Mouse (Mus musculus): ENCODE measurements around the gene Tmbim1. TPM values are rescaled to one million over a fixed set of nuclear protein-coding genes. Genes with fewer than 3 reads are reported as not detected.
"Not testable (repeated sequence)": the region's sequence is repeated elsewhere in the genome, so short reads cannot be mapped to it uniquely, and the experiment has no call there.

Tmbim1 gene
- polyA plus RNA-seq, 1 experiment from 2014 or later: 58.8 TPM

DNA sequence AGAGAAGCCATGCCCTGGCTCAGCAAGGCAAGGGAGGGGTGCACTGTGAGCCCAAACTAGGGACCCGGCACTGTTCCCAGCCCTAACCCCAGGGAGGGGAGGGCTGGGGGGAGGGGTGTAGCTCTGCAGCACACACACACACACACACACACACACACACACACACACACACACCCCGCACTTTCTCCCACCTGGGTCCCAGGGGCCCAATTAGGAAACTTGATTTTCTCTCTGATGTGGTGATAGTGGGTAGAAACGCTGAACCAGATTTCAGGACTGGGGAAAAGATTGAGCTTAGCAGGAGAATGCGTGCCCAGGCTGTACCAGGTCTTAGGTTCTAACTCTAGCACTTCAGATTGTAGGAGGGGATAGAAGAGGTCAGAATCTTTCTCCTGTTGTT is 33.2 kb upstream of the Tmbim1 start:
- Histone ChIP-seq H3K27ac (no peak overlapping the region), H3K4me1 (peaks cover 23% of the 10 kb centered on the region; the same call in 1 of the 2 replicates), H3K9ac (no peak overlapping the region), H3K9me3 (no peaks in the 10 kb centered on the region), H3K4me3 (no peak overlapping the region), H3K27me3 (no peaks in the 10 kb centered on the region), H3K36me3 (no peaks in the 10 kb centered on the region), H3K4me2 (no peak overlapping the region)
- no peak for ATAC-seq (ENCODE audit: insufficient number of reproducible peaks, low FRiP score, low TSS enrichment, low read depth)
- 57% methylated on average over 3 of the region's 4 CpGs for WGBS

DNA sequence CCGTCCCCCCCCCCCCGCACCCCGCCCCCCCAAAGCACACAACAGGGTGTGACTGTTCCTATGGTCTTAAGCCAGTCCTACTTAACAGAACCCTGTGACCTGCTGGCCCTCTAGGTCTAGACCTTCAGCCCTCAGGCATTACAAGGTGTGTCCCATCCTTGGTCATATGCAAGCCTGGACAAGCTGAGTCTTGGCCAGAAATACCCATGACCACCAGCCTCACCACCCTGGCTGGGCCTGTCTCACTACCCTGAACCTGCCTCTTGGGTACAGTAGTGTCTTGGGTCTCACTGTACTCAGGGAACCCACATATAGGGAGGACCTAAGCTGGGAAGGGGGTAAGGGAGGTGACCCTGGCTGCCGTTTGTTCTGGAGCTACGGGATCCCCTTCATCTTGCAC is 32.6 kb upstream of the Tmbim1 start:
- no peak for ATAC-seq (ENCODE audit: insufficient number of reproducible peaks, low FRiP score, low TSS enrichment, low read depth)

DNA sequence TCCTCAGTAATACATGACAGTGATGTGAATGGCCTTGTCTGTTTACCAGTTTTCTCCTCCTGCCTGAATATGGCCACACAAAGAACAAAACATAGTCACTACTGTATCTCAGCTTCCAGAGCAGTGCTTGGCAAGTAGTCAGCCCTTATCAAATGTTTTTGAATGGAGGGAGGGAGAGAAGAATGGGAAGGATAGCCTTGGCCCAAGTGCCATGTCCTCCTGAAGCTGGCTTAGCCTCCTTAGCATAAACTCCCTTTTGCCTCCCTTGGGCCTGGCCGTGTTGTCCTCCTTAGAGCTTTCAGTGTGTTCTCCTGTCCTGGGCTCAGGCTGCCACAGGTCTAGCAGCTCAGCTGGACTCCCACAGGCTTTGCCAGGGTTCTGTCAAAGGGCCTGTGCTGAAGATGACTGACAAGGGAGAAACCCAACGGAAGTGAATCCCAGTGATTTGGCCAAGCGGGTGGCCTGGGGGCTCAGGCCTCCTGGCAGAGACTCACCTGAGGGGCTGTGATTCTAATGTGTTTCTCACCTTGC is 31.9 kb upstream of the Tmbim1 start:
- H3K9me3 ChIP-seq: no peaks in the 10 kb centered on the region
- H3K27me3 ChIP-seq: no peaks in the 10 kb centered on the region
- no peak for ATAC-seq (ENCODE audit: insufficient number of reproducible peaks, low FRiP score, low TSS enrichment, low read depth)
- peaks cover 31% of the 10 kb centered on the region for H3K4me1 ChIP-seq
- H3K4me2 ChIP-seq: no peak overlapping the region
- no peaks in the 10 kb centered on the region for H3K36me3 ChIP-seq
- no peak overlapping the region for H3K27ac ChIP-seq
- H3K4me3 ChIP-seq: no peak overlapping the region
- no peak overlapping the region for H3K9ac ChIP-seq
- 85% methylated on average over 3 of the region's 3 CpGs for WGBS

More for the DNA sequence above, 32.6 kb upstream of the Tmbim1 start:
- Histone ChIP-seq H3K9ac (no peak overlapping the region), H3K27ac (no peak overlapping the region), H3K9me3 (no peaks in the 10 kb centered on the region), H3K27me3 (no peaks in the 10 kb centered on the region), H3K4me2 (no peak overlapping the region), H3K4me1 (peaks cover 28% of the 10 kb centered on the region), H3K4me3 (no peak overlapping the region), H3K36me3 (no peaks in the 10 kb centered on the region)
- WGBS: 89% methylated on average over 5 of the region's 5 CpGs

DNA sequence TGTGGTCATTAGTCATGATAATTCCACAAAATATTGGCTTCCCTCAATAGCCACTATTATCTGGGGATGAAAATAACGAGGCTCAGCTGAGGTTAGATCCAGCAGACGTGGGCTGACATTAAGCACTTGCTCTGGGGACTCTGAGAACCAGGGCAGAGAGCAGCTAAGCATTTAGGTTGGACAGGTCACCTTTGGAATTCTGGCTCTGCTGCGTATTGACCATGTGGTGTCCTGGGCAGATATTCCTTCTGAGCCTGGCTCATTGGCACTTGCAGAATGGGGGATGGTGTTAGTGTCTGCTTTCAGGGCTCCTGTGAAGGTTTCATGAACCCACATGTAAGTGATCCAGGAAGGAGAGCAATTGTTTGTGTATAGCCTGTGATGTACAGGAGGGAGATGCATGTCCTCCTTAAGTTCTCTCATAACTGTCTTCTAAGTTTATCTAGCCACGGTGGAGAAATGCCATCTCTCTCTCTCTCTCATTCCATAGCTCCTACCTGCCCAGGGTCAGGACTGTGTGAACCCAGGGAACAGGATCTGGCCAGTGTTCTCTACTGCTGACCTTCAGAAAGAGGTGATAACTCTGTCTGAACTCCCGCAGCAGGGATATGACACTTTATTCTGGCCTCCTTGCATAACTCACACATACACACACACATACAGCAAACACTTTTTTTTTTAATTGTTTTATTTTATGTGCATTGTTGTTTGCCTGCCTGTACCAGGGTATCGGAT is 30.2 kb upstream of the Tmbim1 start:
- ATAC-seq (ENCODE audit: insufficient number of reproducible peaks, low FRiP score, low TSS enrichment, low read depth): no peak
- Histone ChIP-seq H3K4me2 (no peak overlapping the region), H3K27me3 (no peaks in the 10 kb centered on the region), H3K9ac (no peak overlapping the region), H3K4me1 (peaks cover 46% of the 10 kb centered on the region), H3K9me3 (no peaks in the 10 kb centered on the region), H3K4me3 (no peak overlapping the region), H3K27ac (no peak overlapping the region), H3K36me3 (no peaks in the 10 kb centered on the region)
- 82% methylated on average over 6 of the region's 6 CpGs for WGBS

DNA sequence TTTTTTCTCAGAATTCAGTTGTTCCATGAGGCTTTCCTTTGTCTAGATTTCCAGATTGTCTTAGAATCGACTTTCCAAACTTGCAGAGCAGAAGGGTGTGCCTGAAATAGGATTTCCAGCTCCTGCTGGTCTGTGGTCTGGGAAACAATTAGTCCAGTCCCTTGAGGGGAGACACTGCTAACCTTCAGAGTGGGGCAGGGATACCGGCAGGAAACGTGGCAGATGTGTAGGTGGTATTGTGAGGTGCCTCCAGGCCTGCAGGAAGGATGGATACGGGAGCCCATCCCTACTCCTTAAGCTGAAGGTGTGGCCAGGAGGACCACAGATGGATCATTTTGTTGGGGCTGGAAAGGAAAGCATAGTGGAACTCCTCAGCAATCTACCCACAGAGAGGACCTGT is 29.6 kb upstream of the Tmbim1 start:
- H3K27me3 ChIP-seq: no peaks in the 10 kb centered on the region
- no peak for ATAC-seq (ENCODE audit: insufficient number of reproducible peaks, low FRiP score, low TSS enrichment, low read depth)
- no peaks in the 10 kb centered on the region for H3K9me3 ChIP-seq
- no peak overlapping the region for H3K9ac ChIP-seq
- H3K36me3 ChIP-seq: no peaks in the 10 kb centered on the region
- H3K27ac ChIP-seq: no peak overlapping the region
- no peak overlapping the region for H3K4me2 ChIP-seq
- peaks cover 46% of the 10 kb centered on the region for H3K4me1 ChIP-seq
- WGBS: 42% methylated on average over 4 of the region's 4 CpGs
- H3K4me3 ChIP-seq: no peak overlapping the region

- no peak overlapping the region; the same call in 1 of the 2 replicates for H3K27ac ChIP-seq
- 68% methylated on average over 3 of the region's 3 CpGs for whole genome bisulfite sequencing
- H3K36me3 ChIP-seq: no peaks in the 10 kb centered on the region
- H3K27me3 ChIP-seq: no peaks in the 10 kb centered on the region
- no peaks in the 10 kb centered on the region for H3K9me3 ChIP-seq
- no peak overlapping the region for H3K9ac ChIP-seq
- H3K4me2 ChIP-seq: no peak overlapping the region
- no peak overlapping the region for H3K4me3 ChIP-seq
- peaks cover 46% of the 10 kb centered on the region for H3K4me1 ChIP-seq
- no peak for ATAC-seq (ENCODE audit: insufficient number of reproducible peaks, low FRiP score, low TSS enrichment, low read depth)
Observed at GRCm38 (mm10) chr1:74334607-74335006, 29.2 kb upstream of the Tmbim1 start.

DNA sequence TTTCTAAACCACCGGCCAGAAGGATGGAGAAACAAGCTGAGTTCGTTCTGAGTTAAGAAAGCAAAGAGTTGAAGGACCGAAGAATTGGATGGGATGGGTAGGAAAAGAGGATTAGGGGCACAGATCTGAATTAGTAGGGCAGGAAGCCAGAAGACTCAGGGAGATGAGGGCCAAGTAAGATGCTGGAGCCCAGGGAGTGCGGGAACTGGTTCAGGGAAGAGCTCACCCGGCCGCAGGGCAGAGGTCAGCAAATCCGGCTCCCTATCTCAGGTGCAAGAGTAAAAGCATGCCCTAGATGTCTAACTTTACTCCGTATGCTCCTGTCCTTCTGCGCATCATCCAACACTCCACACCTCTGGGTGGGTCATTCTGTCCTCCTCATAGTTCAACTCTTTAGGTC is 27.5 kb upstream of the Tmbim1 start:
- Histone ChIP-seq H3K27ac (peak overlapping the region; percentile 85), H3K9ac (peak overlapping the region; percentile 32), H3K4me3 (peak overlapping the region; percentile 54), H3K4me1 (peaks cover 41% of the 10 kb centered on the region), H3K4me2 (peak overlapping the region; percentile 83), H3K9me3 (no peaks in the 10 kb centered on the region), H3K27me3 (no peaks in the 10 kb centered on the region), H3K36me3 (no peaks in the 10 kb centered on the region)
- WGBS: 4% methylated on average over 9 of the region's 9 CpGs
- ATAC-seq (ENCODE audit: insufficient number of reproducible peaks, low FRiP score, low TSS enrichment, low read depth): no peak

- Histone ChIP-seq H3K9me3 (no peaks in the 10 kb centered on the region), H3K27me3 (no peaks in the 10 kb centered on the region), H3K9ac (peak overlapping the region; percentile 32), H3K4me1 (peaks cover 37% of the 10 kb centered on the region), H3K27ac (peak overlapping the region; percentile 85), H3K36me3 (no peaks in the 10 kb centered on the region), H3K4me2 (peak overlapping the region; percentile 83), H3K4me3 (peak overlapping the region; percentile 54)
- WGBS: under 1% methylated on average over 36 of the region's 36 CpGs
- ATAC-seq (ENCODE audit: insufficient number of reproducible peaks, low FRiP score, low TSS enrichment, low read depth): peak; percentile 93
Observed at GRCm38 (mm10) chr1:74332241-74332763, 26.9 kb upstream of the Tmbim1 start.

DNA sequence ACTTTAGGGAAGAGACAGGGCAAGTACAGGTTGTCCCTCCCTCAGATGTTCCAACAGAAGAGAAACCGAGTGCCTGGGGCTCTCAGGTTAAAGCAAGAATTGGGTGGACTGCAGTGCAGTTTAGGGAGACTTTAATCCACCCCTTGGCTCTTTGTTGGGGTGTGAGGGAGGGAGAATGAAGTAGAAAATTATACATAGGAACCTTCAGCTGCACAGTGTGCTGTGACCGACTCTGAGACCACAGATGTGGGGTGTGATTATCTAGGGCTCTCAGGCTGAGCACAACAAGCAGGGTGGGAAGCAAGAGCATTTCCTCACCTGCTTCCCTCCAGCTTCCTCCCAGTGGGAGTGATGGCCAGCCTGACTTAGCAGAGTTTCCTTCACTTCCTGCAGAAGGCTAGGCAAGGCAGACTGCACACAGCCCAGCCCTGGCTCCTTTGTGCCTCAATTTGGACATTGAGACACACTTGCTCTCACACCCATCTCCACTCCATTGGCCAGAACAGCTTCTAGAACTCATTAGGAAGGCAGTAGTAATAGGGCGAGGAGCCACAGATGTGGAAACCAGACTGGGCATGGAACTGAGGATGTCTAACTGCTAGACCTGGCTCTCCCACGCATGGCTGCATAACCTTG is 25.7 kb upstream of the Tmbim1 start:
- 70% methylated on average over 4 of the region's 4 CpGs for WGBS
- peaks cover 37% of the 10 kb centered on the region for H3K4me1 ChIP-seq
- no peaks in the 10 kb centered on the region for H3K36me3 ChIP-seq
- H3K4me3 ChIP-seq: no peak overlapping the region
- H3K4me2 ChIP-seq: no peak overlapping the region
- H3K27ac ChIP-seq: peak overlapping the region; percentile 85
- H3K9ac ChIP-seq: no peak overlapping the region
- no peaks in the 10 kb centered on the region for H3K27me3 ChIP-seq
- no peak for ATAC-seq (ENCODE audit: insufficient number of reproducible peaks, low FRiP score, low TSS enrichment, low read depth)
- H3K9me3 ChIP-seq: no peaks in the 10 kb centered on the region

GRCm38 (mm10) chr1:74329899-74330431 is 24.5 kb upstream of the Tmbim1 start:
- 71% methylated on average over 7 of the region's 7 CpGs for WGBS
- peaks cover 34% of the 10 kb centered on the region for H3K4me1 ChIP-seq

GRCm38 (mm10) chr1:74326916-74327315 is 21.5 kb upstream of the Tmbim1 start:
- H3K36me3 ChIP-seq; H3K27me3 ChIP-seq; ATAC-seq (ENCODE audit: insufficient number of reproducible peaks, low FRiP score, low TSS enrichment, low read depth); H3K9ac ChIP-seq; H3K27ac ChIP-seq; H3K9me3 ChIP-seq; H3K4me2 ChIP-seq; H3K4me3 ChIP-seq: not testable (repeated sequence)
- peaks cover 12% of the 10 kb centered on the region for H3K4me1 ChIP-seq
- 74% methylated on average over 2 of the region's 2 CpGs for WGBS

More at GRCm38 (mm10) chr1:74329899-74330431, 24.5 kb upstream of the Tmbim1 start:
- no peak overlapping the region for H3K27ac ChIP-seq
- H3K9ac ChIP-seq: no peak overlapping the region
- no peak overlapping the region for H3K4me3 ChIP-seq
- ATAC-seq (ENCODE audit: insufficient number of reproducible peaks, low FRiP score, low TSS enrichment, low read depth): no peak
- no peaks in the 10 kb centered on the region for H3K36me3 ChIP-seq
- H3K27me3 ChIP-seq: no peaks in the 10 kb centered on the region
- no peaks in the 10 kb centered on the region for H3K9me3 ChIP-seq
- H3K4me2 ChIP-seq: no peak overlapping the region

GRCm38 (mm10) chr1:74321396-74321795 is 16.0 kb upstream of the Tmbim1 start:
- 75% methylated on average over 3 of the region's 3 CpGs for whole genome bisulfite sequencing
- H3K4me3 ChIP-seq: no peak overlapping the region
- H3K36me3 ChIP-seq: no peaks in the 10 kb centered on the region
- H3K27me3 ChIP-seq: no peaks in the 10 kb centered on the region
- no peak for ATAC-seq (ENCODE audit: insufficient number of reproducible peaks, low FRiP score, low TSS enrichment, low read depth)
- H3K27ac ChIP-seq: no peak overlapping the region
- no peaks in the 10 kb centered on the region for H3K4me1 ChIP-seq
- H3K4me2 ChIP-seq: no peak overlapping the region
- H3K9me3 ChIP-seq: no peaks in the 10 kb centered on the region
- no peak overlapping the region for H3K9ac ChIP-seq
